Mouse (Mus musculus) CH12.LX (cell line): ENCODE results near the gene Olfr476. TPM values are rescaled to one million over a fixed set of nuclear protein-coding genes. Genes with fewer than 3 reads are reported as not detected.

Experiments
- polyA plus RNA-seq: library from polyadenylated mRNA; unstranded; fragments of >175 nt; gene quantifications from 2 replicates; pipeline ENCODE4 v1.2.1, GENCODE M21; 2012; ENCODE audit warnings: low read depth; ENCODE audit not compliant: insufficient read length
- total RNA-seq, 2 experiments: library from RNA; depleted of rRNA; stranded (reverse); fragments of 300-350 nt in 1 of 2; fragments of >200 nt in 1 of 2; gene quantifications; 2 replicates each; pipeline ENCODE4 v1.2.3; 2012 to 2014

Gene Olfr476
- total and polyA plus RNA-seq, 3 experiments = not detected

Other genes with a start within 250 kb of the Olfr476 start
- 0.17 TPM in 1 of 2 replicates, not detected in the other for gene Cyb5r2, start 206.8 kb upstream of the Olfr476 start, total RNA-seq (2012; rRNA removed)
- not detected in 2 replicates for gene Cyb5r2, start 206.8 kb upstream of the Olfr476 start, total RNA-seq (2014; rRNA removed)
- 0.18 TPM in 1 of 2 replicates, not detected in the other for gene Cyb5r2, start 206.8 kb upstream of the Olfr476 start, polyA plus RNA-seq
- gene Ovch2, start 163.6 kb upstream of the Olfr476 start, total RNA-seq (2012; rRNA removed) = not detected in 2 replicates
- not detected in 2 replicates for gene Ovch2, start 163.6 kb upstream of the Olfr476 start, total RNA-seq (2014; rRNA removed)
- not detected in 2 replicates for gene Ovch2, start 163.6 kb upstream of the Olfr476 start, polyA plus RNA-seq
- gene Olfr467, start 152.5 kb upstream of the Olfr476 start, total RNA-seq (2012; rRNA removed) = not detected in 2 replicates
- not detected in 2 replicates for gene Olfr467, start 152.5 kb upstream of the Olfr476 start, total RNA-seq (2014; rRNA removed)
- not detected in 2 replicates for gene Olfr467, start 152.5 kb upstream of the Olfr476 start, polyA plus RNA-seq
- gene Olfr469, start 139.3 kb upstream of the Olfr476 start, total RNA-seq (2012; rRNA removed) = not detected in 2 replicates
- not detected in 2 replicates for gene Olfr469, start 139.3 kb upstream of the Olfr476 start, total RNA-seq (2014; rRNA removed)
- not detected in 2 replicates for gene Olfr469, start 139.3 kb upstream of the Olfr476 start, polyA plus RNA-seq
- not detected in 2 replicates for gene Olfr470, start 117.3 kb upstream of the Olfr476 start, total RNA-seq (2012; rRNA removed)
- not detected in 2 replicates for gene Olfr470, start 117.3 kb upstream of the Olfr476 start, total RNA-seq (2014; rRNA removed)
- not detected in 2 replicates for gene Olfr470, start 117.3 kb upstream of the Olfr476 start, polyA plus RNA-seq
- not detected in 2 replicates for gene Olfr472, start 66.9 kb upstream of the Olfr476 start, total RNA-seq (2012; rRNA removed)
- not detected in 2 replicates for gene Olfr472, start 66.9 kb upstream of the Olfr476 start, total RNA-seq (2014; rRNA removed)
- 0.04 TPM in 1 of 2 replicates, not detected in the other for gene Olfr472, start 66.9 kb upstream of the Olfr476 start, polyA plus RNA-seq
- gene Olfr473, start 34.4 kb upstream of the Olfr476 start, total RNA-seq (2012; rRNA removed) = not detected in 2 replicates
- gene Olfr473, start 34.4 kb upstream of the Olfr476 start, total RNA-seq (2014; rRNA removed) = not detected in 2 replicates
- not detected in 2 replicates for gene Olfr473, start 34.4 kb upstream of the Olfr476 start, polyA plus RNA-seq
- gene Olfr474, start 10.2 kb upstream of the Olfr476 start, total RNA-seq (2012; rRNA removed) = not detected in 2 replicates
- not detected in 2 replicates for gene Olfr474, start 10.2 kb upstream of the Olfr476 start, total RNA-seq (2014; rRNA removed)
- not detected in 2 replicates for gene Olfr474, start 10.2 kb upstream of the Olfr476 start, polyA plus RNA-seq
- not detected in 2 replicates for gene Olfr477, start 21.9 kb downstream of the Olfr476 start, total RNA-seq (2012; rRNA removed)
- not detected in 2 replicates for gene Olfr477, start 21.9 kb downstream of the Olfr476 start, total RNA-seq (2014; rRNA removed)
- not detected in 2 replicates for gene Olfr477, start 21.9 kb downstream of the Olfr476 start, polyA plus RNA-seq
- gene Olfr478, start 69.2 kb downstream of the Olfr476 start, total RNA-seq (2012; rRNA removed) = not detected in 2 replicates
- gene Olfr478, start 69.2 kb downstream of the Olfr476 start, total RNA-seq (2014; rRNA removed) = not detected in 2 replicates
- not detected in 2 replicates for gene Olfr478, start 69.2 kb downstream of the Olfr476 start, polyA plus RNA-seq
- gene Olfr479, start 85.9 kb downstream of the Olfr476 start, total RNA-seq (2012; rRNA removed) = not detected in 2 replicates
- not detected in 2 replicates for gene Olfr479, start 85.9 kb downstream of the Olfr476 start, total RNA-seq (2014; rRNA removed)
- gene Olfr479, start 85.9 kb downstream of the Olfr476 start, polyA plus RNA-seq = not detected in 2 replicates
- gene Olfr480, start 102.5 kb downstream of the Olfr476 start, total RNA-seq (2012; rRNA removed) = not detected in 2 replicates
- gene Olfr480, start 102.5 kb downstream of the Olfr476 start, total RNA-seq (2014; rRNA removed) = not detected in 2 replicates
- not detected in 2 replicates for gene Olfr480, start 102.5 kb downstream of the Olfr476 start, polyA plus RNA-seq
- not detected in 2 replicates for gene Olfr481, start 115.1 kb downstream of the Olfr476 start, total RNA-seq (2012; rRNA removed)
- gene Olfr481, start 115.1 kb downstream of the Olfr476 start, total RNA-seq (2014; rRNA removed) = not detected in 2 replicates
- gene Olfr481, start 115.1 kb downstream of the Olfr476 start, polyA plus RNA-seq = not detected in 2 replicates
- not detected in 2 replicates for gene Olfr482, start 132.8 kb downstream of the Olfr476 start, total RNA-seq (2012; rRNA removed)
- gene Olfr482, start 132.8 kb downstream of the Olfr476 start, total RNA-seq (2014; rRNA removed) = 0.50 and 0.59 TPM in 2 replicates
- not detected in 2 replicates for gene Olfr482, start 132.8 kb downstream of the Olfr476 start, polyA plus RNA-seq
- not detected in 2 replicates for gene Olfr483, start 136.0 kb downstream of the Olfr476 start, total RNA-seq (2012; rRNA removed)
- gene Olfr483, start 136.0 kb downstream of the Olfr476 start, total RNA-seq (2014; rRNA removed) = not detected in 2 replicates
- not detected in 2 replicates for gene Olfr483, start 136.0 kb downstream of the Olfr476 start, polyA plus RNA-seq
- gene Olfr484, start 162.6 kb downstream of the Olfr476 start, total RNA-seq (2012; rRNA removed) = not detected in 2 replicates
- not detected in 2 replicates for gene Olfr484, start 162.6 kb downstream of the Olfr476 start, total RNA-seq (2014; rRNA removed)
- not detected in 2 replicates for gene Olfr484, start 162.6 kb downstream of the Olfr476 start, polyA plus RNA-seq
- not detected in 2 replicates for gene Olfr485, start 195.1 kb downstream of the Olfr476 start, total RNA-seq (2012; rRNA removed)
- gene Olfr485, start 195.1 kb downstream of the Olfr476 start, total RNA-seq (2014; rRNA removed) = not detected in 2 replicates
- gene Olfr485, start 195.1 kb downstream of the Olfr476 start, polyA plus RNA-seq = not detected in 2 replicates
- gene Olfr486, start 207.9 kb downstream of the Olfr476 start, total RNA-seq (2012; rRNA removed) = not detected in 2 replicates
- not detected in 2 replicates for gene Olfr486, start 207.9 kb downstream of the Olfr476 start, total RNA-seq (2014; rRNA removed)
- gene Olfr486, start 207.9 kb downstream of the Olfr476 start, polyA plus RNA-seq = not detected in 2 replicates
- not detected in 2 replicates for gene Olfr487, start 249.8 kb downstream of the Olfr476 start, total RNA-seq (2012; rRNA removed)
- not detected in 2 replicates for gene Olfr487, start 249.8 kb downstream of the Olfr476 start, total RNA-seq (2014; rRNA removed)
- not detected in 2 replicates for gene Olfr487, start 249.8 kb downstream of the Olfr476 start, polyA plus RNA-seq